Mouse (Mus musculus) forebrain, embryonic 14.5 days (tissue): ENCODE results near the gene Sele. TPM values are rescaled to one million over a fixed set of nuclear protein-coding genes. Genes with fewer than 3 reads are reported as not detected.

Experiments used
- ATAC-seq: fragments of 200-750 bp; cut with Nextera tagmentation; 2 replicates; pipeline ENCODE4 v1.8.0; 2017; ENCODE audit warnings: mild to moderate bottlenecking, moderate library complexity
- DNase-seq: peaks from one replicate; pipeline ENCODE4 v3.0.0-alpha.2; 2015; ENCODE audit warnings: low spot score
- H3K27ac ChIP-seq: fragments of 300-500 bp; sonication (generic); 2 replicates; pipeline ENCODE4 v1.5.1; 2014; ENCODE audit warnings: low read depth, mild to moderate bottlenecking, control low read depth, low read length, moderate library complexity
- H3K27me3 ChIP-seq: fragments of 300-500 bp; sonication (generic); replicated peaks from 2 replicates; pipeline ENCODE4 v1.6.1; 2014; ENCODE audit warnings: low read length, control low read depth, mixed read lengths; ENCODE audit not compliant: control insufficient read depth, insufficient read depth
- H3K36me3 ChIP-seq: fragments of 300-500 bp; sonication (generic); 2 replicates; pipeline ENCODE4 v1.6.1; 2014; ENCODE audit warnings: low read length, control low read depth; ENCODE audit not compliant: control insufficient read depth, insufficient read depth
- H3K4me1 ChIP-seq: fragments of 300-500 bp; sonication (generic); 2 replicates; pipeline ENCODE4 v1.6.1; 2014; ENCODE audit warnings: antibody characterized with exemption, low read length, control low read depth; ENCODE audit not compliant: control insufficient read depth, insufficient read depth
- H3K4me2 ChIP-seq: fragments of 300-500 bp; sonication (generic); 2 replicates; pipeline ENCODE4 v1.6.1; 2014; ENCODE audit warnings: mild to moderate bottlenecking, control low read depth, low read length
- H3K4me3 ChIP-seq: fragments of 300-500 bp; sonication (generic); 2 replicates; pipeline ENCODE4 v1.5.1; 2014; ENCODE audit warnings: low read depth, low read length, control low read depth
- H3K9ac ChIP-seq: fragments of 300-500 bp; sonication (generic); 2 replicates; pipeline ENCODE4 v1.6.1; 2014; ENCODE audit warnings: mild to moderate bottlenecking, low read length, control low read depth, moderate library complexity
- H3K9me3 ChIP-seq: fragments of 300-500 bp; sonication (generic); replicated peaks from 2 replicates; pipeline ENCODE4 v1.6.1; 2016; ENCODE audit warnings: low read length, control low read depth, mixed read lengths; ENCODE audit not compliant: control insufficient read depth
- WGBS: fragments of 180-500 bp; shearing (Covaris S2); extraction: QIAGEN DNeasy Blood & Tissue Kit; methylation state at CpG from one replicate; pipeline ENCODE4 v1.1.7; 2014; 5-methylcytosine and 5-hydroxymethylcytosine counted together
- polyA plus RNA-seq: library from polyadenylated mRNA; unstranded; fragments of >200 nt; fragmentation: Nextera tagmentation; extraction: Ambion mirVana; gene quantifications from 2 replicates; pipeline ENCODE4 v1.2.1, GENCODE M21; 2014

Gene Sele
- polyA plus RNA-seq, 1 experiment from 2014 or later = not detected

GRCm38 (mm10) chr1:164025685-164026084, 22.3 kb upstream of the Sele start:
- Histone ChIP-seq H3K4me2 (no peak overlapping the region), H3K9me3 (no peaks in the 10 kb centered on the region), H3K36me3 (no peaks in the 10 kb centered on the region), H3K9ac (no peak overlapping the region), H3K27me3 (no peaks in the 10 kb centered on the region), H3K4me1 (no peaks in the 10 kb centered on the region), H3K27ac (no peak overlapping the region), H3K4me3 (no peak overlapping the region)
- DNase-seq = no peak
- 87% methylated on average over 4 of the region's 4 CpGs for WGBS
- ATAC-seq = no peak

GRCm38 (mm10) chr1:164027416-164027815, 20.6 kb upstream of the Sele start:
- Histone ChIP-seq H3K4me2 (no peak overlapping the region), H3K9me3 (no peaks in the 10 kb centered on the region), H3K27ac (no peak overlapping the region), H3K9ac (no peak overlapping the region), H3K27me3 (no peaks in the 10 kb centered on the region), H3K4me3 (no peak overlapping the region), H3K36me3 (no peaks in the 10 kb centered on the region), H3K4me1 (no peaks in the 10 kb centered on the region)
- ATAC-seq (no peak), DNase-seq (peak; percentile 6)
- 57% methylated on average over 5 of the region's 5 CpGs for WGBS

- Histone ChIP-seq H3K36me3 (no peaks in the 10 kb centered on the region), H3K27ac (no peak overlapping the region), H3K4me3 (no peak overlapping the region), H3K9me3 (no peaks in the 10 kb centered on the region), H3K9ac (no peak overlapping the region), H3K27me3 (no peaks in the 10 kb centered on the region), H3K4me2 (no peak overlapping the region), H3K4me1 (no peaks in the 10 kb centered on the region)
- DNase-seq = no peak
- WGBS = 75% methylated on average over 10 of the region's 10 CpGs
- ATAC-seq = no peak
These were observed 7.5 kb upstream of the Sele start for GRCm38 (mm10) chr1:164040385-164041135.

GRCm38 (mm10) chr1:164043549-164043948, 4.5 kb upstream of the Sele start:
- ATAC-seq = no peak
- no peak overlapping the region for H3K4me2 ChIP-seq
- H3K4me1 ChIP-seq = no peaks in the 10 kb centered on the region
- 28% methylated on average over 3 of the region's 3 CpGs for WGBS
- no peak overlapping the region for H3K4me3 ChIP-seq
- no peaks in the 10 kb centered on the region for H3K9me3 ChIP-seq
- H3K36me3 ChIP-seq = no peaks in the 10 kb centered on the region
- no peak overlapping the region for H3K9ac ChIP-seq
- peak; percentile 7 for DNase-seq
- H3K27ac ChIP-seq = no peak overlapping the region
- H3K27me3 ChIP-seq = no peaks in the 10 kb centered on the region

GRCm38 (mm10) chr1:164053561-164053960, 5.5 kb downstream of the Sele start:
- Histone ChIP-seq H3K4me1 (no peaks in the 10 kb centered on the region), H3K27me3 (no peaks in the 10 kb centered on the region), H3K27ac (no peak overlapping the region), H3K4me3 (no peak overlapping the region), H3K4me2 (no peak overlapping the region), H3K9ac (no peak overlapping the region), H3K9me3 (no peaks in the 10 kb centered on the region), H3K36me3 (no peaks in the 10 kb centered on the region)
- DNase-seq = no peak
- WGBS = 95% methylated on average over 9 of the region's 9 CpGs
- ATAC-seq = no peak

GRCm38 (mm10) chr1:164054800-164055199, 6.8 kb downstream of the Sele start:
- H3K4me3 ChIP-seq = no peak overlapping the region
- H3K27me3 ChIP-seq = no peaks in the 10 kb centered on the region
- 57% methylated on average over 2 of the region's 2 CpGs for WGBS
- no peak overlapping the region for H3K9ac ChIP-seq
- no peak for DNase-seq
- H3K4me1 ChIP-seq = no peaks in the 10 kb centered on the region
- ATAC-seq = no peak
- no peaks in the 10 kb centered on the region for H3K36me3 ChIP-seq
- H3K4me2 ChIP-seq = no peak overlapping the region
- H3K9me3 ChIP-seq = no peaks in the 10 kb centered on the region
- no peak overlapping the region for H3K27ac ChIP-seq

GRCm38 (mm10) chr1:164060071-164060470, 12.0 kb downstream of the Sele start:
- WGBS = 93% methylated on average over 4 of the region's 4 CpGs
- Histone ChIP-seq H3K4me2 (no peak overlapping the region), H3K36me3 (no peaks in the 10 kb centered on the region), H3K27ac (no peak overlapping the region), H3K9me3 (no peaks in the 10 kb centered on the region), H3K9ac (no peak overlapping the region), H3K4me3 (no peak overlapping the region), H3K27me3 (no peaks in the 10 kb centered on the region), H3K4me1 (no peaks in the 10 kb centered on the region)
- no peak for DNase-seq
- ATAC-seq = no peak

- DNase-seq (no peak), ATAC-seq (no peak)
- no peak overlapping the region for H3K4me2 ChIP-seq
- H3K9ac ChIP-seq = no peak overlapping the region
- H3K36me3 ChIP-seq = no peaks in the 10 kb centered on the region
- WGBS = 48% methylated on average over 4 of the region's 4 CpGs
- H3K4me3 ChIP-seq = no peak overlapping the region
- H3K4me1 ChIP-seq = no peaks in the 10 kb centered on the region
- H3K9me3 ChIP-seq = no peaks in the 10 kb centered on the region
- H3K27me3 ChIP-seq = no peaks in the 10 kb centered on the region
- no peak overlapping the region for H3K27ac ChIP-seq
These were observed 13.2 kb downstream of the Sele start for GRCm38 (mm10) chr1:164061278-164061677.

- H3K9me3 ChIP-seq = no peaks in the 10 kb centered on the region
- DNase-seq (no peak), ATAC-seq (no peak)
- no peak within 1 kb of the TSS for H3K4me2 ChIP-seq
- H3K27ac ChIP-seq = no peak within 1 kb of the TSS
- no peaks in the 10 kb centered on the region for H3K36me3 ChIP-seq
- H3K27me3 ChIP-seq = no peaks in the 10 kb centered on the region
- no peak within 1 kb of the TSS for H3K9ac ChIP-seq
- no peaks in the 10 kb centered on the region for H3K4me1 ChIP-seq
- no peak within 1 kb of the TSS for H3K4me3 ChIP-seq
- WGBS = 76% methylated on average over 4 of the region's 4 CpGs
These were observed 13.9 kb downstream of the Sele start, which contains the start of gene Sell for GRCm38 (mm10) chr1:164061925-164062324. Sell (plus strand) TSS chr1:164061982.
